Mouse (Mus musculus) midbrain, embryonic 10.5 days (tissue): ENCODE data around the gene Tenm4. TPM values are rescaled to one million over a fixed set of nuclear protein-coding genes. Genes with fewer than 3 reads are reported as not detected.

Experiments
- DNase-seq: peaks from one replicate; pipeline ENCODE4 v3.0.0-alpha.2; 2017; ENCODE audit warnings: low spot score
- H3K27ac ChIP-seq: fragments of 300-500 bp; sonication (generic); replicated peaks from 2 replicates; pipeline ENCODE4 v1.5.1; 2016; ENCODE audit warnings: mild to moderate bottlenecking
- H3K27me3 ChIP-seq: fragments of 300-500 bp; sonication (generic); 2 replicates; pipeline ENCODE4 v1.6.1; 2016; ENCODE audit warnings: low read depth, mild to moderate bottlenecking; ENCODE audit not compliant: poor library complexity, severe bottlenecking
- H3K36me3 ChIP-seq: fragments of 300-500 bp; sonication (generic); 2 replicates; pipeline ENCODE4 v1.6.1; 2016; ENCODE audit warnings: mild to moderate bottlenecking, moderate library complexity
- H3K4me1 ChIP-seq: fragments of 300-500 bp; sonication (generic); 2 replicates; pipeline ENCODE4 v1.6.1; 2016
- H3K4me3 ChIP-seq: fragments of 300-500 bp; sonication (generic); 2 replicates; pipeline ENCODE4 v1.5.1; 2016; ENCODE audit warnings: mild to moderate bottlenecking, moderate library complexity
- H3K9me3 ChIP-seq: fragments of 300-500 bp; sonication (generic); replicated peaks from 2 replicates; pipeline ENCODE4 v1.6.1; 2016; ENCODE audit warnings: mild to moderate bottlenecking
- WGBS: fragments of 180-500 bp; shearing (Covaris S2); methylation state at CpG from one replicate; pipeline ENCODE4 v1.1.7; 2016; 5-methylcytosine and 5-hydroxymethylcytosine counted together
- polyA plus RNA-seq: library from polyadenylated mRNA; unstranded; fragments of >200 nt; fragmentation: Nextera tagmentation; extraction: Ambion mirVana; gene quantifications from 2 replicates; pipeline ENCODE4 v1.2.1, GENCODE M21; 2016

Tenm4 gene
- polyA plus RNA-seq, 1 experiment from 2014 or later, result 27.4 TPM

- H3K27me3 ChIP-seq, result peaks cover 11% of the 10 kb centered on the region; the same call in 1 of the 2 replicates
- no peak for DNase-seq
- H3K4me3 ChIP-seq, result no peak overlapping the region
- H3K36me3 ChIP-seq, result no peaks in the 10 kb centered on the region
- WGBS, result 77% methylated on average over 11 of the region's 11 CpGs
- H3K9me3 ChIP-seq, result no peaks in the 10 kb centered on the region
- H3K4me1 ChIP-seq, result peaks cover 57% of the 10 kb centered on the region
- no peak overlapping the region for H3K27ac ChIP-seq
Measured at GRCm38 (mm10) chr7:96409323-96409880, 238.4 kb downstream of the Tenm4 start.

GRCm38 (mm10) chr7:96413822-96414221, 242.8 kb downstream of the Tenm4 start:
- no peaks in the 10 kb centered on the region for H3K27me3 ChIP-seq
- no peak for DNase-seq
- no peak overlapping the region for H3K27ac ChIP-seq
- no peaks in the 10 kb centered on the region for H3K9me3 ChIP-seq
- 58% methylated on average over 1 of the region's 1 CpGs for WGBS
- H3K36me3 ChIP-seq, result no peaks in the 10 kb centered on the region
- peaks cover 32% of the 10 kb centered on the region for H3K4me1 ChIP-seq
- no peak overlapping the region for H3K4me3 ChIP-seq

DNA sequence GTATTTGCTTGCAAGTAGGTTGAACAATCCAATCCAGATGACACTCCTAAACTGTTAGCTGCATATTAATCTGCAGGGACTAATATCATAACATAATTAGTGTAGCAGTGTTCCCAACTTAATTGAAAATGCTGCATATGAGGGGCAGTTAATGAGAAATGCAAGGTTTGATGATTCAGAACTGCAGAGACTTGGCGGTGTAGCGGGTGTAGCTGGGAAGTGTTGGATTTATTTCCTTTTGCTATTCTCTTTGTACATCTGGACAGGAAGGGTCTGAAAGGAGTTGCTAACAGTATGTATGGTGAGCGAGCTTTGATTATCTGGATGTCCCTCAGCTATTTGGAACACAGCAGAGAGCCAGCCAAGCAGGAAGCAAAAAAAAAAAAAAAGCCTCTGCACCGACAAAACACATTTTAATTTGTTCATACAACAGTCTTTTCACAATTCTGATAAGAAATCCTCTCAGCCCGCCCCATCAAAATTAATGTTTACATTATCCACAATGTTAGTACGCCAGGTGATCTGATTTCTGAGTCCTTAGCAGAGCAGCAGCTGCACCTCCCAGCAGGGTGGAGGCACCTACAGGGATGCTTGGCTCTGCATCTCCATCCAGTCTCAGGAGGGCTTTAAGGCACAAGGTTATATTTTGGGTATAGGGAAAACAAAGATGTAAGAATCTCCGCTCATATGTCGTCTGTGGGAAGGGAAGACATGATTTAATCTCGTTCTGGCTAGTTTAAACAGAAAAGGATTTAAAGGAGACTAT, 243.4 kb downstream of the Tenm4 start:
- no peak overlapping the region for H3K4me3 ChIP-seq
- no peaks in the 10 kb centered on the region for H3K36me3 ChIP-seq
- 87% methylated on average over 9 of the region's 9 CpGs for WGBS
- no peaks in the 10 kb centered on the region for H3K27me3 ChIP-seq
- DNase-seq, result no peak
- peaks cover 26% of the 10 kb centered on the region for H3K4me1 ChIP-seq
- no peaks in the 10 kb centered on the region for H3K9me3 ChIP-seq
- no peak overlapping the region for H3K27ac ChIP-seq

DNA sequence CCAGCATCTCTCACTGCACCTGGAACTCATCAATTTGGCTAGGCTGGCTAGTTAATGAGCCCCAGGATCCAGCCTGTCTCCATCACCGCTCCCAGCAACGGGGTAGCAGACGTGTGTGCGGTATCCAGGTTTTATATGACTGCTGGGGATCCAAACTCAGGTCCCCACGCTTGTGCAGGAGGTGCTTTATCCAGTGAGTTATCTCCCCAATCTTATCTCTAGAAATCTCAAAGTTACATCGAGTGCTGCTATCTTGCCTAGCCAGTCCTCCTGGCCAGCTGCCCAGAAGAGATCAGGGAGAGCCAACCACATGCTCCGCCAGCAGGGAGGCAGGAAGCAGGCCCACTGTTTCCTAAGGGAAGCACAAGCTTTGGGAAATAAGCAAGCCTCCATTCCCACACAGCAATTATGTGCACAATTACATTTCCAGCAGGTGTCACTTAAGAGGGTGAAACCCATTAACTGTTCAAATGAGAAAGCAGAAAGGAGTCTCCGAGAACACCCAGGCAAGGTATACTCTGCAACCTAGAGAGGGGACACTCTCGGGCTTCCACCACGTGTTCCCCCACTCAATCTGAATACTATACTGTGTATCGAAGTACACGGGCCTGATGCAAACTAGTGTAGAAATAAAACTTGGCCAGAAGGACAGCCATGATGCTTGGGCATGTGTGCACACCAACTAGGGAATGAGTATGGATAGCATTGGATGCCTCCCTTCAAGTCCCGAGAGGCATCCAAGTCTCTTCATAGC, 246.4 kb downstream of the Tenm4 start:
- WGBS, result 91% methylated on average over 13 of the region's 13 CpGs
- no peaks in the 10 kb centered on the region for H3K9me3 ChIP-seq
- no peak for DNase-seq
- H3K4me3 ChIP-seq, result no peak overlapping the region
- no peak overlapping the region for H3K27ac ChIP-seq
- no peaks in the 10 kb centered on the region for H3K36me3 ChIP-seq
- no peaks in the 10 kb centered on the region for H3K27me3 ChIP-seq
- peaks cover 18% of the 10 kb centered on the region for H3K4me1 ChIP-seq

- WGBS, result 78% methylated on average over 3 of the region's 3 CpGs
- H3K9me3 ChIP-seq, result no peaks in the 10 kb centered on the region
- no peaks in the 10 kb centered on the region for H3K27me3 ChIP-seq
- no peak overlapping the region for H3K27ac ChIP-seq
- DNase-seq, result no peak
- peaks cover 18% of the 10 kb centered on the region for H3K4me1 ChIP-seq
- H3K36me3 ChIP-seq, result no peaks in the 10 kb centered on the region
- no peak overlapping the region for H3K4me3 ChIP-seq
Measured at GRCm38 (mm10) chr7:96418146-96418545, 247.1 kb downstream of the Tenm4 start.

DNA sequence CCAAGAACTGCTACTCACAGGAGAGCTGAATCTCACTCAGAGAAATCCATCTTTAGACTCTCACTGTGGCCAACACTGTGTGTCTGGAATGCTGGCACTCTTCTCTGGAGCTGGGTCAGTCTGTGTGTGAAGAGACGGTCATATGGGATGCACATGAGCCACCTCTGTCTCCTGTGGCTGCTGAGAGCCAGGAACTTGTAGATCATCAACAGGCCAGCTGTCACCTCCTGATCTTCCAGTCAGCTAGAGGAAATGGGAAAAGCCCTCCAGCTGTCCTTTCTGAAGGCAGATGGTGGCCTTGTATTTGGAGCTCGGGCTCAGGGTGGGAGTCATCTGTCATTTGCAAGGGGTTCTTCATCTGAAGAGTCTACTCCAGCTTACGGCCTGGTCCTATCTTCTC, 249.0 kb downstream of the Tenm4 start:
- 85% methylated on average over 3 of the region's 3 CpGs for WGBS

GRCm38 (mm10) chr7:96420926-96421605, 250.0 kb downstream of the Tenm4 start:
- peaks cover 16% of the 10 kb centered on the region for H3K4me1 ChIP-seq
- WGBS, result 83% methylated on average over 9 of the region's 9 CpGs

More for the DNA sequence above, 249.0 kb downstream of the Tenm4 start:
- Histone ChIP-seq H3K4me1 (peaks cover 11% of the 10 kb centered on the region), H3K36me3 (no peaks in the 10 kb centered on the region), H3K9me3 (no peaks in the 10 kb centered on the region), H3K27ac (no peak overlapping the region), H3K4me3 (no peak overlapping the region), H3K27me3 (no peaks in the 10 kb centered on the region)
- DNase-seq, result no peak

GRCm38 (mm10) chr7:96426954-96427353, 255.9 kb downstream of the Tenm4 start:
- Histone ChIP-seq H3K4me3 (no peak overlapping the region), H3K27me3 (no peaks in the 10 kb centered on the region), H3K36me3 (no peaks in the 10 kb centered on the region), H3K27ac (no peak overlapping the region), H3K4me1 (peaks cover 21% of the 10 kb centered on the region), H3K9me3 (no peaks in the 10 kb centered on the region)
- WGBS, result 70% methylated on average over 8 of the region's 8 CpGs
- no peak for DNase-seq

More at GRCm38 (mm10) chr7:96420926-96421605, 250.0 kb downstream of the Tenm4 start:
- Histone ChIP-seq H3K36me3 (no peaks in the 10 kb centered on the region), H3K27ac (no peak overlapping the region), H3K27me3 (no peaks in the 10 kb centered on the region), H3K4me3 (no peak overlapping the region), H3K9me3 (no peaks in the 10 kb centered on the region)
- no peak for DNase-seq

DNA sequence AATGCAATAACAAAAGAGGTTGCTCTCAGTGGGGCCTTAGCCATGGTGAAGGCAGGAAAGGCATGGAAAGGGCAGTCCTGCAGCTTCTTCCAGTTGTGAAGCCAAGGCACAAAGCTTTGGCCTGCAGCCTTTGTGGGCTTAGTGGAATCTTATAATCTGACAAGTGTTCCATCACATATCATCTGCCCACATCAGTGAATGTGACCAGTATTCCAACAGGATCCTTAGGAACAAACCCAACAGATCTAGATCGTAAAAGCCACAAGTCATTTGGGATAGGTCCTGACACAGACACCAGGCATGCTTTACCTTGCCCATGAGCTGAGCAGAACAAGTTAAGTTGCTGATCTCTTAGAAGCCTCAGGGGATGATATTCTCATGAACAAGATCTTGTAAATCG, 262.3 kb downstream of the Tenm4 start:
- Histone ChIP-seq H3K4me3 (no peak overlapping the region), H3K9me3 (no peaks in the 10 kb centered on the region), H3K36me3 (no peaks in the 10 kb centered on the region; the same call in 1 of the 2 replicates), H3K27me3 (no peaks in the 10 kb centered on the region), H3K27ac (no peak overlapping the region), H3K4me1 (no peaks in the 10 kb centered on the region)
- WGBS, result 92% methylated on average over 2 of the region's 2 CpGs
- no peak for DNase-seq

GRCm38 (mm10) chr7:96438392-96438791, 267.3 kb downstream of the Tenm4 start:
- no peak overlapping the region for H3K4me3 ChIP-seq
- WGBS, result 96% methylated on average over 6 of the region's 6 CpGs
- no peaks in the 10 kb centered on the region for H3K4me1 ChIP-seq
- H3K27ac ChIP-seq, result no peak overlapping the region
- no peak for DNase-seq
- no peaks in the 10 kb centered on the region for H3K9me3 ChIP-seq
- H3K27me3 ChIP-seq, result no peaks in the 10 kb centered on the region
- no peaks in the 10 kb centered on the region; the same call in 1 of the 2 replicates for H3K36me3 ChIP-seq

DNA sequence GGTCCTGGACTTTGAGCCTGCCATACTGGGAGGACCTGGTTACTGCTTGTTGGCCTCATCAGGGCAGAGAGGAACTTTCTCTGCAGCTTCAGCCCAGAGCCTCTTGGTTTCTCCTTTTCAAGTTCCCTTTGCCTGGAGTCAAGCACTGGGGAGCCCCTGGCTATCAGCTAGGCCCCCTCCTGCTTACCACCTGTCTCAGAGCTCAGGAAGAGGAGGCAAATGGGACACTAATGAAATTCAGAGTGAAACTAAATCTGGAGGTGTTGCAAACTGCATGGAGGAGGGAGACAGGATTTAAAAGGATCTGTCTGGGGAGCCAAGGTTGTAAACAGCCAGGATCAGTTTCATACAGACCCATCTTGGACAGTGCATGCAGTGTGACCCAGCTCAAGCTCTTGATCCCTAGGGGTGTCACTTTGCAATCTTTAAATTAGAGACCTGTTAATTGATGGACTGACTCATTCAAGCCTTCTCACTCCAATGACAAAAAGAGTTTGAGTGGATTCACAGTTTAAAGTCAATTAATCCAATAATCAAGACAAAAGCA, 269.2 kb downstream of the Tenm4 start:
- Histone ChIP-seq H3K4me3 (no peak overlapping the region), H3K27ac (no peak overlapping the region), H3K27me3 (no peaks in the 10 kb centered on the region), H3K4me1 (no peaks in the 10 kb centered on the region), H3K36me3 (no peaks in the 10 kb centered on the region; the same call in 1 of the 2 replicates), H3K9me3 (no peaks in the 10 kb centered on the region)
- no peak for DNase-seq

DNA sequence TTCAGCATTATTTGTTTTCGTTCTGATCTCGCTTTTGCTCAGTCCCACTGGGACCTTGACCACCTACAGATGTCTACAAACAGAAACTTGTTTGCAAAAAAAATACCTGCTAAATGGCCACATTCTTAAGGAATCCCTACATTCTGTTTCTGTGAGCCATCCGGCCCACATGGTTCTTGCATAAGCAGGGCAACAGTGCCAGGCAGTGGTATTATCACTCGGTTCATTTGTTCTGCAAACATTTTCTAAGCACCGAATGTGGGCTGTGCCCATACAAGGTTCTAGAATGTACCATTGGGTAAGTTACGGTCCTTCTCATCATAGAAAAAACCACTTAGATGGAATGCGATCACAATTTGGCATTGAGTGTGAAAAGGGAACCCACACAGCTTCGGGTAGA, 274.7 kb downstream of the Tenm4 start:
- no peak overlapping the region for H3K4me3 ChIP-seq
- H3K9me3 ChIP-seq, result no peaks in the 10 kb centered on the region
- WGBS, result 91% methylated on average over 8 of the region's 8 CpGs
- no peak for DNase-seq
- no peak overlapping the region for H3K27ac ChIP-seq
- H3K36me3 ChIP-seq, result no peaks in the 10 kb centered on the region
- peaks cover 8% of the 10 kb centered on the region for H3K4me1 ChIP-seq
- no peaks in the 10 kb centered on the region for H3K27me3 ChIP-seq
